Mouse (Mus musculus): ENCODE data around the gene Ddx1.

Ddx1 gene

GRCm38 (mm10) chr12:13177606-13178005 is 71.4 kb downstream of the Ddx1 start:
- in situ Hi-C loops (cut with MboI; ENCODE audit: low pct_unique_long_range_greater_than_20kb in 1 of 2, low sequenced_read_pairs in 2 of 2, unreplicated experiment in 1 of 2), result no loop called here

- in situ Hi-C loops (cut with MboI; ENCODE audit: low pct_unique_long_range_greater_than_20kb in 1 of 2, low sequenced_read_pairs in 2 of 2, unreplicated experiment in 1 of 2), result no loop called here
Measured at GRCm38 (mm10) chr12:13176927-13177326, 72.1 kb downstream of the Ddx1 start.

GRCm38 (mm10) chr12:13176136-13176535 is 72.9 kb downstream of the Ddx1 start:
- in situ Hi-C loops (cut with MboI; ENCODE audit: low pct_unique_long_range_greater_than_20kb in 1 of 2, low sequenced_read_pairs in 2 of 2, unreplicated experiment in 1 of 2), result no loop called here

GRCm38 (mm10) chr12:13174022-13174421 is 75.0 kb downstream of the Ddx1 start:
- in situ Hi-C loops (cut with MboI; ENCODE audit: low pct_unique_long_range_greater_than_20kb in 1 of 2, low sequenced_read_pairs in 2 of 2, unreplicated experiment in 1 of 2), result no loop called here

- in situ Hi-C loops (cut with MboI; ENCODE audit: low pct_unique_long_range_greater_than_20kb in 1 of 2, low sequenced_read_pairs in 2 of 2, unreplicated experiment in 1 of 2), result no loop called here
Measured at GRCm38 (mm10) chr12:13168073-13168472, 80.9 kb downstream of the Ddx1 start.

- in situ Hi-C loops (cut with MboI; ENCODE audit: low pct_unique_long_range_greater_than_20kb in 1 of 2, low sequenced_read_pairs in 2 of 2, unreplicated experiment in 1 of 2), result no loop called here
Measured at GRCm38 (mm10) chr12:13167116-13167515, 81.9 kb downstream of the Ddx1 start.
